Comparison of ENCODE assay signal across 9 mouse cellular contexts in the genomic region with DNA sequence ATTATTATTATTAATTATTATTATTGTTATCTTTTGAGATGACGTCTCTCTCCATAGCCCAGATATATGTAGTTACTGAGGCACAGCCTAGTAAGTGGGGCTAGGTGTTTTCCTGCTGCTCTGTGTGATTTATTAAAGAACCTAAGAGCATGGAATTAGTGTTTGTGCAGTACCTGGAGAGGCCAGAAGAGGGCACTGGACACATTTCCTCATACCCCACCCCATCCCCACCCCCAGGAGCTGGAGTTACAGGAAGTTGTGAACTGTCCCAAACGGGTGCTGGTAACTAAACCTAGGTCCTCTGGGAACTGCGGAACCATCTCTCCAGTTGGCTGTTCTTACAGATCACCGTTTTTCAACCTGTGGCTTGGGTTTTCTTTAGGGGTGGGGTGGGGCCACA.
DNase-seq lines count a peak whose midpoint lies in the region; TF ChIP-seq lines count a peak whose summit lies in the region.
"Had no signal": no experiment of that assay in that cellular context is flagged by ENCODE, and none has a peak within 500 bp of the region (broad histone marks: within the 10 kb centered on the region; RNA-seq: fewer than 3 reads in every experiment).

No protein-coding gene starts in this region.

- H3K27me3 ChIP-seq in splenic B cell, adult 2 months (ENCODE audit: control insufficient read depth, insufficient read depth, low read length, poor library complexity, severe bottlenecking), result no peaks in the 10 kb centered on the region
- H3K27me3 ChIP-seq: heart, embryonic 15.5 days had no signal

- H3K36me3 ChIP-seq in splenic B cell, adult 2 months (ENCODE audit: control insufficient read depth, insufficient read depth, low read length, poor library complexity, severe bottlenecking), result no peaks in the 10 kb centered on the region
- H3K36me3 ChIP-seq: heart, embryonic 15.5 days had no signal

- H3K4me3 ChIP-seq in cortical plate, adult 2 months (ENCODE audit: insufficient read depth, low read length), result no peak overlapping the region
- H3K4me3 ChIP-seq: heart, embryonic 15.5 days had no signal

- DNase-seq in left cerebral cortex, postnatal 4 days, result peak; percentile 19
- DNase-seq in left cerebral cortex, postnatal 36 days (ENCODE audit: low spot score in 2 of 2), result no peak
- DNase-seq in NIH3T3 (ENCODE audit: low read depth), result peak; percentile 47
- DNase-seq in splenic B cell, adult 2 months (ENCODE audit: low read depth, low spot score), result peak; percentile 65
- no peak for DNase-seq in ovary, adult 18-20 months (ENCODE audit: low spot score)
- DNase-seq in adrenal gland, postnatal 4 days (ENCODE audit: low spot score in 2 of 2), result no peak
- DNase-seq: embryo, embryonic 11 days had no signal

- TF ChIP-seq POLR2A in cortical plate, adult 2 months (IDR thresholded peaks at IDR 0.05; ENCODE audit: extremely low read depth, insufficient read depth, low read length), result no peak

- no peak overlapping the region for H3K27ac ChIP-seq in cortical plate, adult 2 months (ENCODE audit: insufficient read depth, low read length)

- H3K4me1 ChIP-seq in cortical plate, adult 2 months (ENCODE audit: control insufficient read depth, insufficient read depth, low read length), result no peaks in the 10 kb centered on the region

- 0 out of 2 replicates have a peak, but pooled peaks have one; percentile 16 for TF ChIP-seq CTCF in cortical plate, adult 2 months (IDR thresholded peaks at IDR 0.05; ENCODE audit: extremely low read depth, insufficient read depth, low read length)

- intact Hi-C loops in left cerebral cortex, postnatal 4 days (cut with DNase I), result no loop called here
- intact Hi-C loops in left cerebral cortex, postnatal 36 days (cut with DNase I), result no loop called here

Comparison
In these comparisons a context has a peak if more than half of its experiments do, and no peak if none do; other contexts are left out.
1. DNase-seq: peak in left cerebral cortex, postnatal 4 days (single experiment), NIH3T3 (single experiment) and splenic B cell, adult 2 months (single experiment); none in left cerebral cortex, postnatal 36 days (0 of 2), ovary, adult 18-20 months (single experiment) and adrenal gland, postnatal 4 days (0 of 2).